Mouse (Mus musculus): ENCODE results near the gene Wdr13.
"Not testable (repeated sequence)": the region's sequence is repeated elsewhere in the genome, so short reads cannot be mapped to it uniquely, and the experiment has no call there.

Wdr13 gene

GRCm38 (mm10) chrX:8105019-8105418 is 27.7 kb downstream of the Wdr13 start:
- no peak for DNase-seq (ENCODE audit: low read depth, low spot score)

GRCm38 (mm10) chrX:8102213-8102668 is 30.5 kb downstream of the Wdr13 start:
- no peak for DNase-seq (ENCODE audit: low read depth, low spot score)

DNA sequence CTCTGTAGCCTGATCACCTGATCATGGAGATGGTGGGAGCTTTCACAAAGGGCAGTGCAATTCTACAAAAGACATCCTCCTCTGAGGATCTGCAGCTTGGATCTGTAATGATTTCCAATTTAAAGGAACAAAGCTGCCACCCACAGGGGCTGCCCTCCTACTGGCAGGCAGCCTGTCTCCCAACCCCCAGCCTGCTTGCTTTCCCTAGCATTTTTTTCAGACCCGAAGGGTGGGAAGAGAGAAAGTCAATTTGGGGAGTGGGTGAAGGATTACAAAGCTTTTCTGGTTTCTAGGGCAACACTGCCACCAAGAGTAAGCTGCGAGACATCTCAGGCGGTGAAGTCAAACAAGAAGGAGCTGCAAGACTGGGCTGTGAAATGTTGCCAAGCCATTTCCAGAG is 31.7 kb downstream of the Wdr13 start:
- peak; percentile 60 for DNase-seq (ENCODE audit: low read depth, low spot score)

- no peak for DNase-seq (ENCODE audit: low read depth, low spot score)
These were observed 33.3 kb downstream of the Wdr13 start for GRCm38 (mm10) chrX:8099435-8099834.

GRCm38 (mm10) chrX:8096787-8097242 is 35.9 kb downstream of the Wdr13 start:
- peak; percentile 89 for DNase-seq (ENCODE audit: low read depth, low spot score)

GRCm38 (mm10) chrX:8096068-8096786 is 36.5 kb downstream of the Wdr13 start:
- DNase-seq (ENCODE audit: low read depth, low spot score), result not testable (repeated sequence)

GRCm38 (mm10) chrX:8095546-8095945 is 37.1 kb downstream of the Wdr13 start:
- no peak for DNase-seq (ENCODE audit: low read depth, low spot score)

DNA sequence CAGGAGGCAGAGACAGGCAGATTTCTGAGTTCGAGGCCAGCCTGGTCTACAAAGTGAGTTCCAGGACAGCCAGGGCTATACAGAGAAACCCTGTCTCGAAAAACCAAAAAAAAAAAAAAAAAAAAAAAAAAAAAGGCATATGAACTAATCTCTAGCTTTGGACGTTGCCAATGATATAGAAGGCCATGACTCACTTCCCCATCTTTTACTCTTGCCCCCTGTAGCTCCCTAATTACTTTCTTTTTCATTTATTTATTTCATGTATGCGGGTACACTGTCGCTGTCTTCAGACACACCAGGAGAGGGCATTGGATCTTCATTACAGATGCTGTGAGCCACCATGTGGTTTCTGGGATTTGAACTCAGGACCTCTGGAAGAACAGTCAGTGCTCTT is 41.7 kb downstream of the Wdr13 start:
- not testable (repeated sequence) for DNase-seq (ENCODE audit: low read depth, low spot score)

- DNase-seq (ENCODE audit: low read depth, low spot score), result no peak
These were observed 42.2 kb downstream of the Wdr13 start, which contains the start of gene Was for GRCm38 (mm10) chrX:8090346-8090953. Gene Was, minus strand, starts transcription at chrX:8090498.

- no peak for DNase-seq (ENCODE audit: low read depth, low spot score)
These were observed 42.9 kb downstream of the Wdr13 start for GRCm38 (mm10) chrX:8089746-8090145.

- no peak for DNase-seq (ENCODE audit: low read depth, low spot score)
These were observed 47.1 kb downstream of the Wdr13 start for GRCm38 (mm10) chrX:8085611-8086010.

DNA sequence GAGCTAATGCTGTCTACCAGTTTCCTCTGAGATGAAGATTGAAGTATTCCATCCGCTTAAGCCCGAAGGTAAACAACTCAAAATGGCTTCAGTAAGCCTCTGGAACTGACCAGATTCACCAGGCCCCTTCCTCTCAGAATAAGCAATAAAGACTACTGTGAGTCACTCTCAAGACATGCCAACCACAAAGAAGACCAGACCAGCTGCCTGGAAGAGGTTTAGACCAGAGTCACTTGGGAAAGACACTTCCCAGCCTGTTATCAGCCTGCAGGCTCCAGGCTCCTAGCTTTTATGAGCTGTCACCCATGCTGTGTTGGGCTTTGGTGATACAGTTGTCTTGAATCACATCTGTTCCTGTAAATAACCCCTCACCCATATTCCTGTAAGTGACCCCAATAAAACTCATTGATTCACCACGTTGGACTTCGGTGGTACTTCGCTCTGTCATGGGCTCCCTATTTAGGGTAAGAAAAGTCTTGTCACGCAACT is 47.9 kb downstream of the Wdr13 start:
- no peak for DNase-seq (ENCODE audit: low read depth, low spot score)

GRCm38 (mm10) chrX:8075104-8075503 is 57.6 kb downstream of the Wdr13 start:
- DNase-seq (ENCODE audit: low read depth, low spot score), result no peak

DNA sequence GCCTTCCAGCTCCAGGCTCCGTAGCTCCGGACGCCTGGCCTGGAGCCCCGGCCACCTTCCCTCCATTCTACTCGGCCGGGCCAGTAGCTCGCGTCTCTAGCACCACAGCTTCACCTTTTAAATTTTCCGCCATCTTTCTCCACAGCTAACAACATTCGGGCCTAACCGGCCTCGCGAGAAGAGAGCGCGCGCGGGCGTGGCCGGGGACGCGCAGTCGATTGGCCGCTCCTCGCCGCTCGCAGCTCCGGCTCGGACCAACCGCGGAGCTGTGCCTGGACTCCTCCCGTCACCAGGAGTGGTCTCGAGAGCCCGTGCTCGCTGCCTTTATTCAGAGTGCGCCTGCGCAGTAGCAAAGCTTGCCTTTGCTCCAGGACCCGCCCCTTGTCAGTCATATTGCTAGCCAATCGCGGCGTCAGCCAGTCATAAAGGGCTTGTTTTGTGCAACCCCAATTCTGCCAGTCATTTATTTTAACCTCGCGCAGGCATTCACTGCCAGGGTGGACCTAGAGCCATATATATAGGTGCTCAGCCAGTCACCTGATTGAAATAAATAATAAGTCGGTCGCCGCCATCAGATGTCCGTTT is 58.2 kb downstream of the Wdr13 start, which contains the start of gene Suv39h1:
Gene Suv39h1 (minus strand): TSS at position 331 of the 585 bp plus-strand sequence.
- DNase-seq (ENCODE audit: low read depth, low spot score), result peak; percentile 84

- peak; percentile 14 for DNase-seq (ENCODE audit: low read depth, low spot score)
These were observed 58.7 kb downstream of the Wdr13 start for GRCm38 (mm10) chrX:8073881-8074429.
